Mouse (Mus musculus) CH12.LX (cell line): ENCODE results near the gene Dgkz.

Experiments used
- CTCF ChIP-seq, 2 experiments: IDR thresholded peaks in 1 of 2; conservative IDR thresholded peaks in 1 of 2; 2 replicates each; pipeline ENCODE4 v1.5.1; 2011 to 2012; ENCODE audit warnings: low read depth in 2 of 2, low read length in 2 of 2, improper control_type of control experiment in 1 of 2, inconsistent platforms in 1 of 2, mild to moderate bottlenecking in 1 of 2, moderate library complexity in 1 of 2
- ELF1 ChIP-seq: IDR thresholded peaks from 2 replicates; pipeline ENCODE4 v1.6.1; 2014; ENCODE audit warnings: low read depth, mild to moderate bottlenecking, inconsistent platforms, low read length, improper control_type of control experiment
- EP300 ChIP-seq: IDR thresholded peaks from 2 replicates; pipeline ENCODE4 v1.6.1; 2011; ENCODE audit warnings: low read length, improper control_type of control experiment
- HCFC1 ChIP-seq: IDR thresholded peaks from 2 replicates; pipeline ENCODE4 v1.6.1; 2012; ENCODE audit warnings: low read depth, mild to moderate bottlenecking, inconsistent platforms, low read length, improper control_type of control experiment
- POLR2A ChIP-seq: IDR thresholded peaks from 2 replicates; pipeline ENCODE4 v1.6.1; 2011; ENCODE audit warnings: low read depth, mild to moderate bottlenecking, improper control_type of control experiment, low read length
- USF1 ChIP-seq: IDR thresholded peaks from 2 replicates; pipeline ENCODE4 v1.6.1; 2014; ENCODE audit warnings: low read depth, mild to moderate bottlenecking, inconsistent platforms, low read length, improper control_type of control experiment
- ZC3H11A ChIP-seq: IDR thresholded peaks from 2 replicates; pipeline ENCODE4 v1.6.1; 2012; ENCODE audit warnings: low read depth, mild to moderate bottlenecking, inconsistent platforms, low read length, improper control_type of control experiment

- no peak for TF ChIP-seq ZC3H11A
- no peak for TF ChIP-seq EP300
- no peak for TF ChIP-seq USF1
- TF ChIP-seq POLR2A, result no peak
- TF ChIP-seq CTCF (conservative IDR thresholded peaks at IDR 0.05 in 1 of 2, IDR thresholded peaks at IDR 0.05 in 1 of 2; ENCODE audit: low read depth in 2 of 2, low read length in 2 of 2), result no peak
- TF ChIP-seq HCFC1, result no peak
- no peak for TF ChIP-seq ELF1
Measured at GRCm38 (mm10) chr2:91929455-91929854, 46.2 kb downstream of the Dgkz start.
